Comparison of ENCODE assay signal across 20 mouse cellular contexts in the genomic region with DNA sequence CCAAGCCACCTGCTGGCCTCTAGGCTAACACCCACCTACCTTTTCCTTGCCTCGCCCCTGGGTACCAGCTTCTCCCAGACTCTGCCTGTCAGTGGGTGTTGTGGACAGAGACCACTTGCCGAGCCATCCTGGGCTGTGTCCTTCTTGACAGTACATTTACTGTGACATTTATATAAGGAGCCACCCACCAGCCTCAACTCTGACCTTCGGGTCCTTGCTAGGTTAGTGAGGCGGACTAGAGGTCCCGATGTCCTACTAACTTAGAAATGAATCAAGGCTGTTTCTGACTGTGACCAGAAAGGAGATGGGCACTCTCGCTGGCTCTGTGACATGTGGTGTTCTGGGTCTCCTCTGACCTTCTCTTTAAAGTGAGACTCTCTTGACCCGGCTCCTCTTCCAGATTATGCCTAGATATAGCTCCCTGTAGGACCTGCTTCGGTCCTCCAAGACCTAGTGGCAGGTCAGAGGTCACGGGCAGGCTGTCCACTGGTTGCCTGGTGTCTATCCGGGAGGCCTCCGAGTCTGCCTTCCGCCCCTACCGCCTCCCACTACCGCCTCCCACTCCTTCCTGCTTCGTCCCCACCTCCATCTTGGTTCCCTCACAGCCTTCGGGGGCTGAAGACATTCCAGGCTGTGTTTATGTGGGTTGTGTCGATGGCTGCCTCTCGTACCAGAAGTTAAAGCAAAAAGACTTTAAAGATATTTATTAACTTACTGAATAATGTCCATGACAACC. TPM values are rescaled to one million over a fixed set of nuclear protein-coding genes. Genes with fewer than 3 reads are reported as not detected.
DNase-seq lines count a peak whose midpoint lies in the region; ATAC-seq and TF ChIP-seq lines count a peak whose summit lies in the region.
"Had no signal": no experiment of that assay in that cellular context is flagged by ENCODE, and none has a peak within 500 bp of the region (broad histone marks: within the 10 kb centered on the region; RNA-seq: fewer than 3 reads in every experiment).

No protein-coding gene starts in this region.

- intact Hi-C loops in heart, postnatal 36 days (cut with DNase I), result loop anchor here (2.0 kb wide), 1 partner anchor 18 kb away; no protein-coding TSS in a partner anchor

- TF ChIP-seq CTCF in lung, postnatal 0 days (IDR thresholded peaks at IDR 0.05), result no peak
- no peak for TF ChIP-seq CTCF in forebrain, postnatal 0 days (IDR thresholded peaks at IDR 0.05; ENCODE audit: low read depth)

- H3K9me3 ChIP-seq in heart, embryonic 13.5 days, result no peaks in the 10 kb centered on the region
- no peaks in the 10 kb centered on the region for H3K9me3 ChIP-seq in lung, postnatal 0 days (ENCODE audit: low read length)
- H3K9me3 ChIP-seq in kidney, embryonic 15.5 days (replicated peaks), result no peaks in the 10 kb centered on the region
- H3K9me3 ChIP-seq in liver, embryonic 13.5 days (replicated peaks), result no peaks in the 10 kb centered on the region
- H3K9me3 ChIP-seq in forebrain, postnatal 0 days (ENCODE audit: low read length), result no peaks in the 10 kb centered on the region
- H3K9me3 ChIP-seq: embryonic facial prominence, embryonic 15.5 days; forebrain, embryonic 12.5 days; G1E; midbrain, embryonic 13.5 days; stomach, embryonic 15.5 days had no signal

- no peak for ATAC-seq in heart, embryonic 13.5 days (ENCODE audit: extremely low read depth, insufficient number of reproducible peaks, low FRiP score, low TSS enrichment)
- ATAC-seq in lung, postnatal 0 days, result no peak
- peak; percentile 36 for ATAC-seq in kidney, embryonic 15.5 days (replicated peaks; ENCODE audit: low FRiP score)
- no peak for ATAC-seq in liver, embryonic 13.5 days (ENCODE audit: low read depth)
- ATAC-seq in forebrain, postnatal 0 days, result no peak
- ATAC-seq: hindbrain, postnatal 0 days; midbrain, embryonic 13.5 days had no signal

- H3K4me2 ChIP-seq in heart, embryonic 13.5 days, result no peak overlapping the region
- no peak overlapping the region for H3K4me2 ChIP-seq in lung, postnatal 0 days (replicated peaks; ENCODE audit: low read depth, low read length)
- no peak overlapping the region; the same call in 1 of the 2 replicates for H3K4me2 ChIP-seq in kidney, embryonic 15.5 days
- H3K4me2 ChIP-seq in liver, embryonic 13.5 days, result no peak overlapping the region
- H3K4me2 ChIP-seq in forebrain, postnatal 0 days (ENCODE audit: low read depth), result no peak overlapping the region
- H3K4me2 ChIP-seq: embryonic facial prominence, embryonic 15.5 days; forebrain, embryonic 12.5 days; midbrain, embryonic 13.5 days; stomach, embryonic 15.5 days had no signal

- WGBS in heart, embryonic 13.5 days, result 52% methylated on average over 18 of the region's 18 CpGs
- WGBS in lung, postnatal 0 days, result 58% methylated on average over 18 of the region's 18 CpGs
- WGBS in kidney, embryonic 15.5 days, result 27% methylated on average over 18 of the region's 18 CpGs
- WGBS in liver, embryonic 13.5 days (ENCODE audit: insufficient replicate concordance), result 58% methylated on average over 18 of the region's 18 CpGs
- WGBS in forebrain, postnatal 0 days, result 85% methylated on average over 18 of the region's 18 CpGs

- no peaks in the 10 kb centered on the region for H3K36me3 ChIP-seq in heart, embryonic 13.5 days
- H3K36me3 ChIP-seq in lung, postnatal 0 days (ENCODE audit: insufficient read depth, low read length), result no peaks in the 10 kb centered on the region
- H3K36me3 ChIP-seq in kidney, embryonic 15.5 days, result no peaks in the 10 kb centered on the region
- peaks cover 7% of the 10 kb centered on the region; the same call in 1 of the 2 replicates for H3K36me3 ChIP-seq in liver, embryonic 13.5 days
- no peaks in the 10 kb centered on the region for H3K36me3 ChIP-seq in forebrain, postnatal 0 days (ENCODE audit: insufficient read depth)
- H3K36me3 ChIP-seq: embryonic facial prominence, embryonic 15.5 days; forebrain, embryonic 12.5 days; midbrain, embryonic 13.5 days; stomach, embryonic 15.5 days had no signal

- H3K9ac ChIP-seq in heart, embryonic 13.5 days, result peak overlapping the region; percentile 28; the same call in 1 of the 2 replicates
- no peak overlapping the region for H3K9ac ChIP-seq in lung, postnatal 0 days (replicated peaks; ENCODE audit: low read depth)
- no peak overlapping the region for H3K9ac ChIP-seq in kidney, embryonic 15.5 days
- H3K9ac ChIP-seq in liver, embryonic 13.5 days, result no peak overlapping the region
- no peak overlapping the region for H3K9ac ChIP-seq in forebrain, postnatal 0 days
- H3K9ac ChIP-seq: embryonic facial prominence, embryonic 15.5 days; forebrain, embryonic 12.5 days; midbrain, embryonic 13.5 days; stomach, embryonic 15.5 days had no signal

- peak overlapping the region; percentile 70 for H3K27ac ChIP-seq in heart, embryonic 13.5 days (replicated peaks)
- 0 out of 2 replicates have a peak overlapping the region, but pooled peaks have one; percentile 14 for H3K27ac ChIP-seq in lung, postnatal 0 days (ENCODE audit: low read length)
- H3K27ac ChIP-seq in kidney, embryonic 15.5 days, result peak overlapping the region; percentile 66
- 0 out of 2 replicates have a peak overlapping the region, but pooled peaks have one; percentile 20 for H3K27ac ChIP-seq in liver, embryonic 13.5 days
- H3K27ac ChIP-seq in forebrain, postnatal 0 days (ENCODE audit: low read depth, low read length), result no peak overlapping the region
- H3K27ac ChIP-seq: embryonic facial prominence, embryonic 15.5 days; forebrain, embryonic 12.5 days; hindbrain, postnatal 0 days; layer of hippocampus, adult 2 months; left cerebral cortex, adult 2 months; midbrain, embryonic 13.5 days; stomach, embryonic 15.5 days had no signal

- no peaks in the 10 kb centered on the region for H3K27me3 ChIP-seq in heart, embryonic 13.5 days (replicated peaks)
- H3K27me3 ChIP-seq in lung, postnatal 0 days (replicated peaks; ENCODE audit: insufficient read depth, low read length), result no peaks in the 10 kb centered on the region
- H3K27me3 ChIP-seq in kidney, embryonic 15.5 days, result no peaks in the 10 kb centered on the region
- no peaks in the 10 kb centered on the region for H3K27me3 ChIP-seq in liver, embryonic 13.5 days
- H3K27me3 ChIP-seq in forebrain, postnatal 0 days (ENCODE audit: insufficient read depth, low read length), result no peaks in the 10 kb centered on the region
- H3K27me3 ChIP-seq: embryonic facial prominence, embryonic 15.5 days; forebrain, embryonic 12.5 days; midbrain, embryonic 13.5 days; stomach, embryonic 15.5 days had no signal

- no peak for TF ChIP-seq EP300 in lung, postnatal 0 days (IDR thresholded peaks at IDR 0.05)

- H3K4me3 ChIP-seq in heart, embryonic 13.5 days, result no peak overlapping the region
- no peak overlapping the region for H3K4me3 ChIP-seq in lung, postnatal 0 days (ENCODE audit: low read depth, low read length)
- no peak overlapping the region for H3K4me3 ChIP-seq in kidney, embryonic 15.5 days (replicated peaks)
- no peak overlapping the region for H3K4me3 ChIP-seq in liver, embryonic 13.5 days (replicated peaks)
- H3K4me3 ChIP-seq in forebrain, postnatal 0 days (ENCODE audit: low read depth, low read length), result no peak overlapping the region
- H3K4me3 ChIP-seq: embryonic facial prominence, embryonic 15.5 days; forebrain, embryonic 12.5 days; layer of hippocampus, adult 2 months; left cerebral cortex, adult 2 months; midbrain, embryonic 13.5 days; stomach, embryonic 15.5 days had no signal

- no peak for DNase-seq in heart, postnatal 36 days
- DNase-seq in lung, postnatal 0 days (ENCODE audit: low spot score), result no peak
- DNase-seq in lung, postnatal 14 days, result no peak
- DNase-seq in liver, embryonic 13.5 days, result no peak
- DNase-seq in forebrain, postnatal 0 days, result no peak
- DNase-seq in yolk sac, embryonic 10.5 days (ENCODE audit: low spot score), result no peak
- DNase-seq: adrenal gland, postnatal 14 days; cerebellum, adult 9-11 months; right cerebral cortex, adult 18-20 months; spleen, adult 18-20 months had no signal

- H3K4me1 ChIP-seq in heart, embryonic 13.5 days, result peaks cover 89% of the 10 kb centered on the region
- H3K4me1 ChIP-seq in lung, postnatal 0 days (ENCODE audit: insufficient read depth, low read depth, low read length), result peaks cover 19% of the 10 kb centered on the region
- H3K4me1 ChIP-seq in kidney, embryonic 15.5 days, result peaks cover 89% of the 10 kb centered on the region
- peaks cover 70% of the 10 kb centered on the region for H3K4me1 ChIP-seq in liver, embryonic 13.5 days (replicated peaks)
- H3K4me1 ChIP-seq in forebrain, postnatal 0 days (ENCODE audit: insufficient read depth), result no peaks in the 10 kb centered on the region; the same call in 1 of the 2 replicates

RNA-seq across cellular contexts. Expression of a gene that starts 21.2 kb away (rescaled TPM):
- polyA plus RNA-seq in heart, embryonic 13.5 days (2015; fragmentation: Nextera tagmentation; extraction: Ambion mirVana), result 11.9 and 12.2 TPM in 2 replicates
- 10 to 100 TPM; 29.6 to 35.3 TPM for total RNA-seq in heart, postnatal 36 days (2021)
- polyA plus RNA-seq in lung, postnatal 0 days (2015; fragmentation: Nextera tagmentation; extraction: Ambion mirVana), result 9.9 and 11.1 TPM in 2 replicates
- 14.1 and 17.4 TPM in 2 replicates for polyA plus RNA-seq in kidney, embryonic 15.5 days (2015; fragmentation: Nextera tagmentation; extraction: Ambion mirVana)
- polyA plus RNA-seq in liver, embryonic 13.5 days (2015; fragmentation: Nextera tagmentation; extraction: Ambion mirVana), result 6.8 and 7.0 TPM in 2 replicates
- total RNA-seq in forebrain, postnatal 0 days (2014; rRNA removed), result 54.5 and 57.0 TPM in 2 replicates
- 24.8 and 28.8 TPM in 2 replicates for polyA plus RNA-seq in forebrain, postnatal 0 days (2015; fragmentation: Nextera tagmentation; extraction: Ambion mirVana)

RNA-seq across cellular contexts. Expression of a gene that starts 45.1 kb away (rescaled TPM):
- 1.3 and 1.4 TPM in 2 replicates for polyA plus RNA-seq in heart, embryonic 13.5 days (2015; fragmentation: Nextera tagmentation; extraction: Ambion mirVana)
- 1 to 10 TPM; 6.4 to 7.2 TPM for total RNA-seq in heart, postnatal 36 days (2021)
- polyA plus RNA-seq in lung, postnatal 0 days (2015; fragmentation: Nextera tagmentation; extraction: Ambion mirVana), result 2.1 and 2.2 TPM in 2 replicates
- polyA plus RNA-seq in kidney, embryonic 15.5 days (2015; fragmentation: Nextera tagmentation; extraction: Ambion mirVana), result 3.7 and 3.9 TPM in 2 replicates
- 0.06 and 0.20 TPM in 2 replicates for polyA plus RNA-seq in liver, embryonic 13.5 days (2015; fragmentation: Nextera tagmentation; extraction: Ambion mirVana)
- total RNA-seq in forebrain, postnatal 0 days (2014; rRNA removed), result 6.5 and 13.0 TPM in 2 replicates
- 0.62 and 0.97 TPM in 2 replicates for polyA plus RNA-seq in forebrain, postnatal 0 days (2015; fragmentation: Nextera tagmentation; extraction: Ambion mirVana)
